Mouse (Mus musculus) megakaryocyte-erythroid progenitor cell, adult 5 weeks (primary cell): ENCODE results near the gene Srp54a. TPM values are rescaled to one million over a fixed set of nuclear protein-coding genes. Genes with fewer than 3 reads are reported as not detected.

Experiments used
- polyA plus RNA-seq: library from polyadenylated mRNA; stranded (reverse); fragments of >175 nt; gene quantifications from 2 replicates; pipeline ENCODE4 v1.2.3, GENCODE M21; 2012

Srp54a gene
- polyA plus RNA-seq = 23.1 and 32.8 TPM in 2 replicates

DNA sequence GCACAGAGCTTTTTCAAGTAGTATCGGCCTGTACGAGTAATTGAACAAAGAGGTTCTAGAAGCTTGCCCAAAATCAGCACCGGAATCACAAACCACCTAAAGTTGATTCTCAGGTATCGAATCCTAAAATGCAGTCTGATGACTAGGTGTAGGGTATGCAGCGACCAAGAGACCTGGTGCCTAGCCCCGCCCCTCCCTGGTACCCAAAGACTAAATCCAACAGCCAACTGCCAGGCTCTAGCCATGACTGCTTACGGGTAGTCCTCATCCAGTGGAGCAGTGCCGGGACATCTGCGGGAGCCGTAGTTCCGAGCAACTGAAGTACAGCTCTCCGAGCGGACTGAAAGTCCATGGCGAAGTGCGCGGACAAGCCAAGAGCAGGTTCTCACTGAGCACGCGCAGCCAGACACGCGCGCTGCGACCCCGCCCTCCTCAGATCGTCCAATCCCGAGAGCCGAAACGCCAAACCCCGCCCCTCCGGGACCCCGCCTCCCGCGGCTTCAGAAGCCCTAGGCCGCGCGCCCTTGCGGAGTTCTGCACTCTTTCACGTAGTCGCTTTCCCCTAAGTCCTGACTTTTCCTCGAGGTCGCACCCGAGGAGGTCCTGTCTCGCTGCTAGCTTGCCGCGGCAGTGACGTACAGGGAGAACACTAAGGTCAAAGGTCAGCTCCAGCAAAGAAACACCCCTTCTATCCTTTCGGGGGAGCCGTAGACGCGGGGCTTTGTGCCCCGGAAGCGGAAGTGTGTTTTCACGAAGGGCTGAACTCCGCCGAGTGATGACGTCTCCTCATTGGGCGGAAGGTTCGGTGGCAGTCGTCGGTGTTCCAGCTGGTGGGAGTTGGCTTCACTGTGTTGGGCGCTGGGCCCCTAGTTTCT is at the start of gene Srp54a, which contains the start of gene 2700097O09Rik:
TSS of gene Srp54a (plus strand) at position 537 of the 875 bp plus-strand sequence.
TSS of gene 2700097O09Rik (minus strand) at position 385 of the 875 bp plus-strand sequence.

DNA sequence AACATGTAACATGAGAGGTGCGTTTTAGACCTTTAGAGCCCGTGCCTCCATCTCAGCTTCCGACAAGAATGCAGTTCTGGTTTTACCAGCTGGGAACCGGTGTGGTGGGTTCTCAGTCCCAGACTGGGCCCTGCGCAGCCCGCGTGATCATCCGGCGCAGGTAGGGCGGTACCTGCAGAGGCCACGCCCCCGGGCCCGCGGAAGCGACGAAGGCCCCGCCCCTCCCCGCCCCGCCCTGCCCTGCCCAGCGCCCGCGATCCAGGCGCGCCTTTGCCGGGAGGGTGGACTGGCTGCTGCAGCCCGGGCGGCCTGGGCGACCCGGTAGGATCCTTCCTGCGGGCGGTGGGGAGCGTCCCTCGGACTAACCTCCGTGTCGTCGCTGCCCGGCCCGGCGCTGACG is 44.2 kb downstream of the Srp54a start, which contains the start of gene Fam177a:
TSS of gene Fam177a (plus strand) at position 228 of the 400 bp plus-strand sequence.

DNA sequence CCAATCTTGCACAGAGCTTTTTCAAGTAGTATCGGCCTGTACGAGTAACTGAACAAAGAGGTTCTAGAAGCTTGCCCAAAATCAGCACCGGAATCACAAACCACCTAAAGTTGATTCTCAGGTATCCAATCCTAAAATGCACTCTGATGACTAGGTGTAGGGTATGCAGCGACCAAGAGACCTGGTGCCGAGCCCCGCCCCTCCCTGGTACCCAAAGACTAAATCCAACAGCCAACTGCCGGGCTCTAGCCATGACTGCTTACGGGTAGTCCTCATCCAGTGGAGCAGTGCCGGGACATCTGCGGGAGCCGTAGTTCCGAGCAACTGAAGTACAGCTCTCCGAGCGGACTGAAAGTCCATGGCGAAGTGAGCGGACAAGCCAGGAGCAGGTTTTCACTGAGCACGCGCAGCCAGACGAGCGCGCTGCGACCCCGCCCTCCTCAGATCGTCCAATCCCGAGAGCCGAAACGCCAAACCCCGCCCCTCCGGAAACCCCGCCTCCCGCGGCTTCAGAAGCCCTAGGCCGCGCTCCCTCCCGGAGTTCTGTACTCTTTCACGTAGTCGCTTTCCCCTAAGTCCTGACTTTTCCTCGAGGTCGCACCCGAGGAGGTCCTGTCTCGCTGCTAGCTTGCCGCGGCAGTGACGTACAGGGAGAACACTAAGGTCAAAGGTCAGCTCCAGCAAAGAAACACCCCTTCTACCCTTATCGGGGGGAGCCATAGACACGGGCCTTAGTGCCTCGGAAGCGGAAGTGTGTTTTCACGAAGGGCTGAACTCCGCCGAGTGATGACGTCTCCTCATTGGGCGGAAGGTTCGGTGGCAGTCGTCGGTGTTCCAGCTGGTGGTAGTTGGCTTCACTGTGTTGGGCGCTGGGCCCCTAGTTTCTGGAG is 74.7 kb downstream of the Srp54a start, which contains the start of gene Srp54b:
TSS of gene Srp54b (plus strand) at position 546 of the 890 bp plus-strand sequence.

Other genes starting within 250 kb of the Srp54a start
- gene Cfl2, start 217.4 kb upstream of the Srp54a start, polyA plus RNA-seq = 3.1 and 3.4 TPM in 2 replicates
- 0.70 and 0.71 TPM in 2 replicates for gene Gm20403, start 93.7 kb upstream of the Srp54a start, polyA plus RNA-seq
- 30.5 and 32.0 TPM in 2 replicates for gene Baz1a, start 65.9 kb upstream of the Srp54a start, polyA plus RNA-seq
- gene 2700097O09Rik, start 152 bp upstream of the Srp54a start, polyA plus RNA-seq = 0.37 and 1.0 TPM in 2 replicates
- gene Fam177a, start 44.2 kb downstream of the Srp54a start, polyA plus RNA-seq = 6.8 and 10.5 TPM in 2 replicates
- gene Srp54b, start 74.8 kb downstream of the Srp54a start, polyA plus RNA-seq = 61.9 and 70.2 TPM in 2 replicates
- gene 1700047I17Rik2, start 119.3 kb downstream of the Srp54a start, polyA plus RNA-seq = not detected in 2 replicates
- gene Srp54c, start 149.9 kb downstream of the Srp54a start, polyA plus RNA-seq = 1.9 and 2.6 TPM in 2 replicates
- 1.6 and 2.1 TPM in 2 replicates for gene 1110008L16Rik, start 219.3 kb downstream of the Srp54a start, polyA plus RNA-seq
- 0.91 and 1.0 TPM in 2 replicates for gene Ppp2r3c, start 222.7 kb downstream of the Srp54a start, polyA plus RNA-seq